Mouse (Mus musculus) testis, adult 2 months (tissue): Measurements from ENCODE around the gene Upk1b. TPM values are rescaled to one million over a fixed set of nuclear protein-coding genes. Genes with fewer than 3 reads are reported as not detected.
A peak's percentile ranks its signal among the peaks of the same experiment; 100 is the strongest.
"Not testable (repeated sequence)": the region's sequence is repeated elsewhere in the genome, so short reads cannot be mapped to it uniquely, and the experiment has no call there.

Source experiments
- H3K27ac ChIP-seq: fragments of 200-500 bp; 2 replicates; pipeline ENCODE4 v1.5.1; 2012; ENCODE audit warnings: low read depth, low read length; ENCODE audit not compliant: control insufficient read depth, insufficient read depth
- H3K27me3 ChIP-seq: fragments of 200-500 bp; 2 replicates; pipeline ENCODE4 v1.6.1; 2012; ENCODE audit warnings: mild to moderate bottlenecking, low read length, moderate library complexity; ENCODE audit not compliant: control insufficient read depth, insufficient read depth
- H3K36me3 ChIP-seq: fragments of 200-500 bp; 2 replicates; pipeline ENCODE4 v1.6.1; 2012; ENCODE audit warnings: mild to moderate bottlenecking, low read length; ENCODE audit not compliant: control insufficient read depth, insufficient read depth
- H3K4me1 ChIP-seq: fragments of 200-500 bp; 2 replicates; pipeline ENCODE4 v1.6.1; 2012; ENCODE audit warnings: low read length; ENCODE audit not compliant: control insufficient read depth, insufficient read depth
- H3K4me3 ChIP-seq: fragments of 200-500 bp; 2 replicates; pipeline ENCODE4 v1.5.1; 2012; ENCODE audit warnings: low read depth, mild to moderate bottlenecking, low read length, moderate library complexity, mixed read lengths; ENCODE audit not compliant: control insufficient read depth
- CTCF ChIP-seq: fragments of 200-500 bp; IDR thresholded peaks from 2 replicates; pipeline ENCODE4 v1.5.1; 2012; ENCODE audit warnings: low read depth, mild to moderate bottlenecking, inconsistent platforms, low read length, moderate library complexity; ENCODE audit not compliant: control insufficient read depth, insufficient read depth, insufficient replicate concordance
- POLR2A ChIP-seq: fragments of 200-500 bp; IDR thresholded peaks from 2 replicates; pipeline ENCODE4 v1.6.1; 2012; ENCODE audit warnings: low read depth, mild to moderate bottlenecking, inconsistent platforms, low read length, moderate library complexity; ENCODE audit not compliant: control insufficient read depth
- polyA plus RNA-seq: library from polyadenylated mRNA; depleted of rRNA; stranded (reverse); fragments of >200 nt; gene quantifications from 2 replicates; pipeline ENCODE4 v1.2.3, GENCODE M21; 2012; rRNA removed

The Upk1b gene
- polyA plus RNA-seq, result 2.1 TPM in 2 replicates

GRCm38 (mm10) chr16:38800091-38800490 lies at the start of gene Upk1b:
TSS of gene Upk1b (minus strand) at chr16:38800328.
- Histone ChIP-seq H3K36me3 (no peaks in the 10 kb centered on the region), H3K27ac (no peak within 1 kb of the TSS), H3K4me1 (peaks cover 5% of the 10 kb centered on the region), H3K27me3 (no peaks in the 10 kb centered on the region), H3K4me3 (no peak within 1 kb of the TSS)
- TF ChIP-seq CTCF, result no peak
- TF ChIP-seq POLR2A, result no peak

- TF ChIP-seq POLR2A, result no peak
- TF ChIP-seq CTCF, result no peak
- Histone ChIP-seq H3K4me1 (no peaks in the 10 kb centered on the region), H3K36me3 (no peaks in the 10 kb centered on the region), H3K27ac (peak within 1 kb of the TSS; percentile 70), H3K4me3 (peak within 1 kb of the TSS; percentile 79), H3K27me3 (no peaks in the 10 kb centered on the region)
These were observed 28.5 kb upstream of the Upk1b start, which contains the start of gene 4930435E12Rik for GRCm38 (mm10) chr16:38828649-38829048. TSS of gene 4930435E12Rik (minus strand) at chr16:38828749.

GRCm38 (mm10) chr16:38812521-38812920 lies 12.4 kb upstream of the Upk1b start:
- Histone ChIP-seq H3K4me1 (no peaks in the 10 kb centered on the region), H3K4me3 (no peak overlapping the region), H3K27me3 (no peaks in the 10 kb centered on the region), H3K27ac (no peak overlapping the region), H3K36me3 (no peaks in the 10 kb centered on the region)
- TF ChIP-seq CTCF (peak; percentile 82; the same call in 1 of the 2 replicates), POLR2A (no peak)

- Histone ChIP-seq H3K36me3 (no peaks in the 10 kb centered on the region), H3K27ac (no peak overlapping the region), H3K27me3 (no peaks in the 10 kb centered on the region), H3K4me3 (no peak overlapping the region), H3K4me1 (no peaks in the 10 kb centered on the region)
- TF ChIP-seq CTCF, result no peak
- no peak for TF ChIP-seq POLR2A
These were observed 10.1 kb upstream of the Upk1b start for GRCm38 (mm10) chr16:38810196-38810595.

GRCm38 (mm10) chr16:38807796-38808195 lies 7.7 kb upstream of the Upk1b start:
- H3K27ac ChIP-seq, H3K36me3 ChIP-seq, H3K27me3 ChIP-seq, H3K4me1 ChIP-seq, H3K4me3 ChIP-seq: not testable (repeated sequence)

- H3K36me3 ChIP-seq, result no peaks in the 10 kb centered on the region
- no peak overlapping the region for H3K4me3 ChIP-seq
- TF ChIP-seq POLR2A (no peak), CTCF (no peak)
- H3K27ac ChIP-seq, result no peak overlapping the region
- no peaks in the 10 kb centered on the region for H3K27me3 ChIP-seq
- H3K4me1 ChIP-seq, result peaks cover 5% of the 10 kb centered on the region
These were observed 1.1 kb downstream of the Upk1b start for GRCm38 (mm10) chr16:38798957-38799450.

GRCm38 (mm10) chr16:38793120-38793519 lies 7.0 kb downstream of the Upk1b start:
- H3K4me1 ChIP-seq, result peaks cover 11% of the 10 kb centered on the region
- TF ChIP-seq POLR2A (no peak), CTCF (no peak)
- no peaks in the 10 kb centered on the region for H3K36me3 ChIP-seq
- H3K27me3 ChIP-seq, result no peaks in the 10 kb centered on the region
- H3K4me3 ChIP-seq, result no peak overlapping the region
- no peak overlapping the region for H3K27ac ChIP-seq

GRCm38 (mm10) chr16:38789966-38790365 lies 10.2 kb downstream of the Upk1b start:
- TF ChIP-seq CTCF, result no peak
- no peak for TF ChIP-seq POLR2A
- no peak overlapping the region for H3K4me3 ChIP-seq
- H3K4me1 ChIP-seq, result peaks cover 11% of the 10 kb centered on the region
- H3K27me3 ChIP-seq, result no peaks in the 10 kb centered on the region
- no peaks in the 10 kb centered on the region for H3K36me3 ChIP-seq
- no peak overlapping the region for H3K27ac ChIP-seq
